Mouse (Mus musculus) cerebellum, adult 11 months (tissue): ENCODE results near the gene Pacrg.

Experiments
- DNase-seq: peaks from one replicate; pipeline ENCODE4 v3.0.0; 2022

The Pacrg gene

DNA sequence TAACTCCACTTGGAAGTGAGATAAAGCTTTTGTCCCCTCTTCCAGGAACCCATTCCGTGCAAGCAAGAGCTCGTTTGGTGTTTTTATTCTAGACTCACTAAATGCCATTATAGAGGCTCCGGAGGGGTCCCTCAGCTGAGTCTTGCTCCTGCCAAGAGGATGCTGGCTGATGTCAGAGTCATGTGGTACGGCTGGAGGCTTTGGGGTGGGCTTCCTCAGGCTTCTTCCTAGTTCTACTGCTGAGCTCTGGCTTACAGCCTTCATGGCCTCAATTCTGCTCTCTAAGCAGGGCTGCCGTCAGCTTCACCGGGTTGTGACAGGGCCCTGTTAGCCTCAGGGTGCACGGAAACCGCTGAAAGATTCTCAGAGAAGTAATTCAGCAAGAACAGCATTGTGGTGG lies 305.9 kb downstream of the Pacrg start:
- DNase-seq = no peak

DNA sequence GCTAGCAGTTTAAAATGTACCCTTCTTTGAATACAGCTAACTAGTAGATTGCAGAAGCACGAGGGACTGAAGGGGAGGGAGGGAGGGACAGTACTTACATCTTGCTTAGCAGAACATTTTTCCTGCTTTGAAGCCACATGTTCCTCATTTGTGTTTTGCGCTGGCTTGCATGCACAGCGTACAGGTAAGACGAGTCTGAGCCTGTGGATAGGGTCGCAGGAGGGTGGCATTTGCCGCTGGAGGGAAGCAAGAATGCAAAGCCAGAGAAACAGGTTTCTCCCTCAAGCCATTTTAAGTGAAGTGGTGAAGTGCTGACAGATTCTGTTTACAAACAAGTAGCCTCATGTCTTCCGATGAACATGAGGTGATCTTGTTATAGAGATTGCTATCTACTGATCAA lies 306.6 kb downstream of the Pacrg start:
- no peak for DNase-seq

DNA sequence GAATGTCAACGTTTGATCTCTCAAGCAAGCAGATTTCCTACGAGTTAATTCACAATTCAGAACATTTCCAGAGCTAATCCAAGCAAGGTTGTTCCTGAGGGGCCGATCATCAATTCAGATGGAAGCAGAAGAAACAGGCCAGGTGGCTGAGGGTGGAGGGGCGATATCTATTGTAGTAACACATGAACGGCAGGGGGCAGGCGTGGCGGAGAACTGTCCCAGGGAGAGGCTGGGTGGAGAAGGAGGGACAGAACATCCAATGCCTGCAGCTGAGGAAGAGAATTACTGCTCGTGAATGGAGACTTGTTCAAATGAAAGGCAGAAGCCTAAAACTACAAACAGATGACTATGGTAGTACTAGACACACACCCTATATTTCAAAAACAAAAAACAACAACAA lies 309.1 kb downstream of the Pacrg start:
- no peak for DNase-seq

DNA sequence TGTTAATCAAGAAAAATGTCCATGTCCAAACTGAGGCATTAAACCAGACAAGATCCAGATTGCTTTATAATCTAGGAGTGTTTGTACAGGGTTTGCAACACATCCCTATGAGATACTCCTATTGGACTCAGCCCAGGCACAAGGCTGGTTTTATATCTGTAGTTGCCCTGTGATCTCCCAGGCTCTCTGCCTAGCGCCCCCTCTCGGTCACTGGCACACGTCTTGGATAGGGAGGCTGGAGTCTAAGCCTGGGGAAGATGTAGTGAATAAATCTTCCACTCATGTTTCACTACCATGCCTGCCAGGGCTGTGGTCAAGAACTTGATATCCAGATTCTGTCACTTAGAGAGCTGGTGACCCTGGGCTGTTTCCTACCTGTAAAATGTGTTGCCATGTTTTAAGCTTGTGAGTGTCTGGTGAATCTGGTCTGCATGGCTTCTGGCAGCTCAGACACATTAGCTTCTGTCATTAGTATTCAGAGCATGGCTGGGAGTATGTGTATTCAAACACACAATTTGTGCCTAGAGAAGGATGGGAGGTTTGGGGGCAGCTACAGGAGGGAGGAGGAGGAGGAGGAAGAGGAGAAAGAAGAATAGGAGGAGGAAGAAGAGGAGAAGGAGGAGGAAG lies 310.7 kb downstream of the Pacrg start:
- no peak for DNase-seq

- DNase-seq = no peak
Observed at GRCm38 (mm10) chr17:10521282-10521681, 318.8 kb downstream of the Pacrg start.

- no peak for DNase-seq
Observed at GRCm38 (mm10) chr17:10519506-10520155, 320.5 kb downstream of the Pacrg start.

DNA sequence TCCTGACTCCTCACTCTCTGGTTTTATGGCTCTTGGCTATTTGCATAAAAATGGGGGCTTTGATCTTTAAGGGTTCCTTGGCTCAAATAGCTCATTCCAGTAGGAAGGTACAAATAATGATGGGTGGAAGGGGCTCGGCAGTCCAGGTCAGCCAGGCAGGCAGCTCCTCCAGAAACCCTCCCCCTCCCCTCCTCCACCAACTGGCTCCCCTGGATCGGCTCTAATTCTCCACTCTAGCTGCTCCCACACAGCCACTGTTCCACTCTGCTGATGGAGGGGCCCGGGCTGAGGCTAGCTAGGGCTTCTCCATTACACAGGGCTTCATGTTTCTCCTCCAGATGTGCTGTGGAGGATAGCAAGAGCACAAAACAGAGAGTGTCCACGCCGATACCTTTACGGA lies 325.3 kb downstream of the Pacrg start:
- no peak for DNase-seq

GRCm38 (mm10) chr17:10510913-10511759 lies 329.0 kb downstream of the Pacrg start:
- no peak for DNase-seq

- DNase-seq = no peak
Observed at GRCm38 (mm10) chr17:10510467-10510866, 329.6 kb downstream of the Pacrg start.

- DNase-seq = no peak
Observed at GRCm38 (mm10) chr17:10508088-10508487, 332.0 kb downstream of the Pacrg start.

- DNase-seq = peak; percentile 29
Observed at GRCm38 (mm10) chr17:10507466-10507865, 332.6 kb downstream of the Pacrg start.

DNA sequence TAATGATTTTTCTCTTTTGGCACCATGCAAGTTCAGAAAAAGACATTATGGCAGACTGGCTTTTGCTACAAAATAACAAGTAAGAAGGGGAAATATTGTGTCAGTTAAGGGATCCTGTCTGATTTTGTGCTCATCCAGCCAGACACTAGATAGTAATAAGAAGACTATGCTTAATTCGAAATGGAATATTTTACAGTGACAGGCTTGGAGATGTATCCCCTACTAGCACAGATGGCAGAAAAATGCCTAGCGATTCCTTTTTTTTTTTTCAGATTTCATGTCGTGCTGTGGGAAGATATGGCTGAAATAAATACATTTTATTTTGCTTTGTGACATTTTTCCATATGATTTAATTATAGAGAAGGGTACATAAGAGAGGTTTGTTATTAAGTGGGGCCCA lies 333.2 kb downstream of the Pacrg start:
- no peak for DNase-seq

- no peak for DNase-seq
Observed at GRCm38 (mm10) chr17:10501439-10501838, 338.7 kb downstream of the Pacrg start.

- DNase-seq = no peak
Observed at GRCm38 (mm10) chr17:10500795-10501432, 339.2 kb downstream of the Pacrg start.

- no peak for DNase-seq
Observed at GRCm38 (mm10) chr17:10498935-10499655, 341.0 kb downstream of the Pacrg start.

DNA sequence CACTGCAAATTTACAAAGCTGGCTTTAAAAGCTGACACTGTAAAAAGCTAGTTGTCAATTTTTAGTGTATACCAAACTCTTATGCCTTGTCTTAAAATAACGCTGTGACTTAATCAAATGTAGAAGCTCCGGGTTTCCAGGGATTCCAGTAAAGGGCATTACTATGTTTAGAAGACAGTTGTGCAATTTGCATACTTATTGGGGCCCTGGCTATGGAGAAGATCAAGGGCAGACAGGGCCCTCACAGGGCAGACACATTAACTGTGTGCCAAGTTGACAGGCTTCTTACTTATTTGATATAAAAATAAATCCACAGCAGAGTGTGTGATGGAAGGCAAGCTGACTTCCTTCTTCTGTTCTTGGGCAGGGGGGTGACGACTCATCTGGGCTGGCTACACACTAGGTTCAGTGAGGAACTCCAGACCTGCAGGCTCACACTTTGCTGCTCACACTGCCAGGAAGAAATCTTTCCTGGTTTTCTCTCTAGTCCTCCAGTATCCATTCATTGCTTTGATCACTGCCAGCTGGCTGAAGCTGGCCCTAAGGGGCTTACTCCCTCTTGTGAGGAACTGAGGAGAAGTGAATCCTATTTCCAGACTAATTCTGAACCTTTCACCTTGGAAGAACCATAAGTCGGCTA lies 342.2 kb downstream of the Pacrg start:
- no peak for DNase-seq

DNA sequence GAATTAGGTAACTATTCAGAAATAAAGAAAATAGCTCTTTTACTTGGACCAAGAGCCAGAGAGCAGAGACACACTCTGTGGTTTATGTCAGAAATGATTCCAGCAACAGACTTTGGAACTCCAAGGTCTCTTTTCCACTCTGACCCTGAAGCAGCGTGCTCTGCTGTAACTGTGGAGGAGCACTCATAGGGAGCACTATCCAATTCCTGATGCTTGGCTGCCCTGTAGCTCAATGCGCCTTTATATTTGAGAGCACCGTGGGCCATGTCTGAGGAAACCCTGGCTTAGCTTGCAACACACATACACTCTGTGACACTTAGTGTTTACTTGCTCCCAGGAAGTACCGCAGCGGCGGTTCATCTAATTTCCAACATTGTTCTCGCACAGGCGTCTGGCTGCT lies 344.0 kb downstream of the Pacrg start:
- DNase-seq = no peak

- DNase-seq = no peak
Observed at GRCm38 (mm10) chr17:10495588-10495987, 344.5 kb downstream of the Pacrg start.

- no peak for DNase-seq
Observed at GRCm38 (mm10) chr17:10493124-10493523, 347.0 kb downstream of the Pacrg start.

DNA sequence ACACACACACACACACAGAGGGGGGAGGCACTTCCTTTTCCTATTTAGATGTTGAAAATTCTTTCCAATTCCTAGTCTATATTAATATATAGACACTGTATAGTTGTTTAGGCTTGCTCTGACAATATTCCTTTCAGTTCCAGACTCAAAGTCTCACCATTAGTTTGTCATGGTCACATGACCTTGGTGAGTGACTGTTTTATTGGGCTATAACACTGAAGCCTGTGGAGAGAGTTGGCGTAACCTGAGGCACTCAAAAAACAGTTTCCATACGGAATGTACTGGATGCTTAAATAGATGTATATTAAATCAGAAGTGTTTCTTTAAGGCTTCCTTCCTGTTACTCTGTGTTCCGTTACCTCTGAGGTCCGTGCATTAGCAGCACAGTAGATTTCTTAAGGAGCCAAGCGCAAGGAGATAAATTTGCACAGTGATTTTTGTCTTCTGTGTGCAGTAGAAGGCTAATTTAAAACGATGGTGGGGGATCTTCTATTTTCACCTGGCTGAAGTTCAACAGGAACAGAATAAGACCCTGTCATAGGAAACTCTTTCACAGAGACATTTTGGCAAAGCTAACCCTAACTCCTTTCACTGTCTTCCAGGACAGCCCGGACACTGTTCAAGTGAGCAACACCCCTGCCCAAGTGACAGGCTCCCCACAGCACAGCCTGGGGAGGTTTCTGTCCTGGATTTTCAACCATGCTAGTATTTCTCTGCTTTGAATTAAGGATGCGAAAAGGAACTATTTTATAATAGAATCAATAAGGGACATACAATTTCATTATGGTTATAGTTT lies 349.5 kb downstream of the Pacrg start:
- no peak for DNase-seq

DNA sequence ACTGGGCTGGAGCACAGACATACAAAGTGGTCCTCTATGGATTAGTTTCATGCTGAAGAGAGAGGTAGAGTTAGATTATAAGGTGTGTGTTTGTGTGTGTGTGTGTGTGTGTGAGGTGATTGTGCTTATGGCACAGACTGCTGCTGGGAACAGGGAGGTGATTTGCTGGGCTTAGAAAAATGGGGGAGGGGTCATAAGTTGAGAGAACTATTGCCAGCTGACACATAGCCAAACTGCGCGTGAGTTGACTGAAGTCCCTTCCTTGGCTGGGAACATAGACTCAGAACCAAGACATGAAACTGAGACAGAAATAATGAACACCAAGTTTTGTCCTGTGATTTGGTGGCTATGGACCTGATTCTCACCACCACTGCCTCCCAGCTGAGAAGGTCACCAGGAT lies 351.2 kb downstream of the Pacrg start:
- no peak for DNase-seq
